Mouse (Mus musculus): ENCODE data around the gene Cinp.
"Not testable (repeated sequence)": the region's sequence is repeated elsewhere in the genome, so short reads cannot be mapped to it uniquely, and the experiment has no call there.

Gene Cinp

DNA sequence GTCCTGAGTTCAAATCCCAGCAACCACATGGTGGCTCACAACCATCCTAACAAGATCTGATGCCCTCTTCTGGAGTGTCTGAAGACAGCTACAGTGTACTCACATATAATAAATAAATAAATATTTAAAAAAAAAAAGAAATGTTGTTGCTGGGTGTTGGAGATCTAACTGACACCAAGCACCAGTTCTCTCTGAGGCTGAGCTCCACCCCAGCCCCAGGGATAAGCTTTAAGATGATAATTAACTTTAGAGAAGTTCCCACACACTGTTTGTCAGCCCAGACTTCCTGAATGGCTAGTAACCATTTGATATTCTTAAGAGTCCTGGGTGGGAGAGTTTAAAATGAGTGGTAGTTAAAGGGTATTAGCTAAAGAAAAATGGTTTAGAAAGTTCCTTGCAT is 28.7 kb downstream of the Cinp start:
- no peak for DNase-seq (ENCODE audit: low spot score)

GRCm38 (mm10) chr12:110858681-110859080 is 30.3 kb downstream of the Cinp start:
- not testable (repeated sequence) for DNase-seq (ENCODE audit: low spot score)

GRCm38 (mm10) chr12:110857196-110857595 is 31.7 kb downstream of the Cinp start:
- DNase-seq (ENCODE audit: low spot score) = no peak

GRCm38 (mm10) chr12:110854786-110855737 is 33.9 kb downstream of the Cinp start:
- DNase-seq (ENCODE audit: low spot score) = no peak

GRCm38 (mm10) chr12:110851923-110852322 is 37.0 kb downstream of the Cinp start:
- no peak for DNase-seq (ENCODE audit: low spot score)

- DNase-seq (ENCODE audit: low spot score) = no peak
Measured at GRCm38 (mm10) chr12:110851414-110851813, 37.5 kb downstream of the Cinp start.

DNA sequence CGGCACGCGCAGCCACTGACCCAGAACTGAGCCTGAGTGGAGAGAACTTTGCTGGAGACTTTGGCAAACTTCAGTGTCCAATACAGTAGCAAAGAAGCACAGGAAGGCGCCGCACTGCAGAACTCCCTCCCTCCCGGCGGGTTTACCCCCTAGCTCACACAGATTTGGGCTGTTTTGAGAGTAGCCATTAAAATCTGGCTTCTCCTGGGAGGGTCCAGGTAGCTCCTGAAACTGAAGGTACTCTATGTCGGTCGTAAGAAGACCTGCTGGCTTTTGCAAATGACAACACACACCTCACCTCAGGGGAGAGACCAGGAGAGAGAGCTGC is 38.1 kb downstream of the Cinp start:
- DNase-seq (ENCODE audit: low spot score) = no peak

DNA sequence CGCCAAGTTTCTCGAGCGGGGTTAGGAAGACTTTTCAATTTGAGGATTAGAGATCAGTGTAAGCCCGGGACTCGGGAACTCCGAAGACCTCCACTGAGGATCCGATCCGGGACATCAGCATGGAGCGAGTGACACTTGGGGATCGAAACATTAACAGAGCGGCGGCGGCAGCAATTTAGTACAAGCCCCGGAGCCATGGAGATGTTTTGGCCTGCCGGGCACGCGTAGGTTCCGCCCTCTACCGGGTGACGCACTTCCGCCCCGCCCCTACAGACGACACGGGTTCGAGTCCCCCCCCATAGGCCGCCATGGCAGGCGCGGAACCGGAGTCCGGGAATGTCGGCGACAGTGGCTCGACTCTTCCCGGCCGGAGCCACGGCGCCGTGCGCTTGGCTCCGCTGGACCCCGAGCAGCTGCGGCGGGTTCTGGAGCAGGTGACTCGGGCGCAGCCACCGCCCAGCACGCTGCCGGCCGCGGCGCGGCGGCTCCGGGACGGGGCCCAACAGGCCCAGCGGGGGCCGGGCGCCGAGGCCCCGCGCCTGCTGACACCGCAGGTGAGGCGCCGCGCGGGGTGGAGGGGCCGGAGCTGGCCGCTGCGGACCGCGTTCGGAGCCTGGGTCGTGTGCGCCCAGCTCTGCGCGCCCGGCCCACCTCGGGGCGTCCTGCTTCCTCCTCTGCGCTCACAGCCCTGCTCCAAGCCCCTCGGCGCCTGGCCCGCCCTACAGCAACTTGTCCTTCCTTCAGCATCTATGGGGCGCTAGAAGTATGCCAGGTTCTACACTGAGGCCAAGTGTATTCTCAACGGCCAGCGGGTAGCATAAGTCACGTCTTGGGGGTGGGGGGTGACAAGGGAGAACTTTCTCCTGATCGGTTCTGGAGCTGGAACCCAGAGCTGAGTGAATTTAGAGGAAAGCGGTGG is 38.7 kb downstream of the Cinp start, which contains the start of gene Zfp839:
Zfp839 (plus strand) TSS at position 244 of the 919 bp plus-strand sequence.
- peak; percentile 74 for DNase-seq (ENCODE audit: low spot score)

- no peak for DNase-seq (ENCODE audit: low spot score)
Measured at GRCm38 (mm10) chr12:110846191-110846765, 42.7 kb downstream of the Cinp start.

- peak; percentile 90 for DNase-seq (ENCODE audit: low spot score)
Measured at GRCm38 (mm10) chr12:110845131-110845880, 43.6 kb downstream of the Cinp start.

- no peak for DNase-seq (ENCODE audit: low spot score)
Measured at GRCm38 (mm10) chr12:110844227-110845130, 44.5 kb downstream of the Cinp start.

DNA sequence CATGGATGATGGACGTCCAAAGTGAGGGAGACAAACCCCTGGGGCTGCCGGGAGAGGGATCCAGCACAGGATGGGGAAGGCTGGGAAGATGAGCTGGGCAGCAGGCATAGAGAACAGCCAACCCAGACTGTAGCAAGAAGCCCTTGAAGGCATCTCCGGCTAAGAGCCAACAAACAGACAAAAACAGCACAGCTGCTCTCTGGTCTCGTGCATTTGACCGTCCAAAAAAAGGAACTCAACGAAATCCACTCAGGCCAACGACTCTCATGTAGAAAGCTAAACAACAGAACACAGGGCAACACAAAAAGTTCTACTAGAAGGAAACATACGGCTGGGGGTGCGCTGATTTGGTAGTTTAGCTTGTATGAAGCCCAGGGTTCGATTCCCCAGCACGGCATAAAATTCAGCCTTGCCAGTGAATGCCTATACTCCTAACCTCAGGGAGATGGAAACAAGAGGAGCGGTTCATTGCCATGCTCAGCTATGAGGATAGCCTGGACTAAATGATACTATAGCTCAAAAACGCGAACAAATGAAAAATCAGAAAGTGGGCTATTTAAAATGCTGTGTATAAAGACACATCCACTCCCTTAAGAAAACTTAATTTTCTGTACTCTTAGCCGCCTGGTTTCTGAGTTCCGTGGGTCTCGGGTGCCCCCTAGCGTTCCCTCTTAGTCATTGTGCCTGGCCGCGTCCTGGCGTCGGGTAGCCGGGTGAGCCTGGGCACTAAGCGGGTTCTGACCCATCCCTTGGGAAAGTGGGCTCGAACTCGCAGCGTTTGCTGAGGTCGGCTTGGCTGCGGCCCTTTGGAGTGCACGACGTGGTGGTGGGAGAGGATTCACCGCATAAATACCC is 45.5 kb downstream of the Cinp start:
- DNase-seq (ENCODE audit: low spot score) = peak; percentile 74

GRCm38 (mm10) chr12:110841731-110842493 is 47.0 kb downstream of the Cinp start:
- no peak for DNase-seq (ENCODE audit: low spot score)

DNA sequence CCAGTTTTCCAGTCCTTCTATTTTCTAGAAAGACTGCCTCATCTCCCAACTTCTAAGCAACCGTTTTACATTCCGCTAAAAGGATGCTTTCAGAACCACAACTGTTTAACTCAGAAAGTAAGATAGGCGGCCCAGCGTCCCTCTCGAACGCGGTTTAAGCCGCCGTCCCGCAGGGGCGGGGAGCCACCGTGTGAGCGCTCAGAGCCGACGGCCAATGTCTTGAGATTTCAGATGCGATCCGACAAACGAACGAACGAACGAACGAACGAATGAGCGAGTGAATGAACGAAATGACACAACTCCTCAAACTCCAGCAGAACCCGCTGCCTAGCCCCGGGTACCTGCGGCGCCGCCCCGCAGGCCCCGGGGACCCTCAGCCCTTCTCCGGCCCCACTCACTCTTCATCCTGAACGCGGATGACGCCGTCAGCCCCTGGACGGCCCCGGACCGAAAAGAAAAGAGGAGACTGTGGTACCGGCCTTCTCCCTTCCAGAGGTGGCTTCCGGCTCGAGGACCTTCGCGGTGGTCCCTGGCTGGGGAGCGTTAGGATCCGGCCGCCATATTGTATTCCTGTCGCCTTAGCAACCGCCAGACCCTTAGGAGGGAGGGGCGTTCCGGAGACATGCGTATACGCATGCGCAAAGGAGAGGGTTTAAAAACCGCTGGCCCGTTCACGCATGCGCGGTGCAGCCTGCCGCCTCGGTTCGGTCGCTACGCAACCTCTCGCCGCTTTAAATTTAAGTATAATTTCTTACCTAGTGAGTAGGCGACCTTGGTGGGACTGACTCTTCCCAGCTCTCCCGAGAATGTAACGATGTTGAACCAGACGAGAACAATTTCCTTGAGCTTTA is 48.4 kb downstream of the Cinp start, which contains the start of gene Mok:
Mok (minus strand) TSS at position 592 of the 851 bp plus-strand sequence.
- peak; percentile 99 for DNase-seq (ENCODE audit: low spot score)

DNA sequence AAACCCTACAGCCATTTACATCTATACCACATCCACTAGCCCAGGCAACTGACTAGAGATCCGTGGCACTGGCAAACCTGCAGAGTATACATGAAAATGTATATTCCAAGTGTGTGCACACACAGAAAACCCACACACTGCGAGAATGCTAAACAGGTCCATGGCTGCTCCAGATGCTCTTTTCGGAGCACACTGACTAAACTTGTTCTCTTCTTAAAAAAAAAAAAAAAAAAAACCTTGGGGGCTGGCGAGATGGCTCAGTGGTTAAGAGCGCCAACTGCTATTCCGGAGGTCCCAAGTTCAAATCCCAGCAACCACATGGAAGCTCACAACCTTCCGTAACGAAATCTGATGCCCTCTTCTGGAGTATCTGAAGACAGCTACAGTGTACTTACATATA is 51.1 kb downstream of the Cinp start:
- DNase-seq (ENCODE audit: low spot score) = no peak

- DNase-seq (ENCODE audit: low spot score) = no peak
Measured at GRCm38 (mm10) chr12:110837192-110837841, 51.6 kb downstream of the Cinp start.

DNA sequence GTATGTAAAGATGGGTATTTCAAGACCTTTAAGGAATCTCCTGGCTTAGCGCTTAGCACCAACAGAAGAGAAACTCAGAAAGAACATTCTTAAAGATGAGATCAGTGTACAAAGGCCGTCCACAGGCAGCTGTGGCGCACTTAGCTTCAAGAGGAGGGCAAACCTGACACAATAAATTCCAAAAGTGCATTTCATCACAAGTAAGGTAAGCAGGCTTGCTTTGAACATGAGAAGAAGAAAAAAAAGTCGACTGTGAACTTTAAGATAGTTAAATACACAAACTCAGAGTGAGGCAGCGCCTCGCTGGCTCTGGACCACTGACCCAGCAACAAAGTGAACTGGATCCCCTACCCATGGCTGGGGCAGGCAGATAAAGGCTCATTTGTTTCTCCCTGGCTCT is 52.2 kb downstream of the Cinp start:
- DNase-seq (ENCODE audit: low spot score) = no peak
